Mouse (Mus musculus) embryonic facial prominence, embryonic 12.5 days (tissue): ENCODE results near the gene Susd1. TPM values are rescaled to one million over a fixed set of nuclear protein-coding genes. Genes with fewer than 3 reads are reported as not detected.

Source experiments
- ATAC-seq: fragments of 200-750 bp; cut with Nextera tagmentation; 2 replicates; pipeline ENCODE4 v1.8.0; 2017; ENCODE audit not compliant: insufficient number of reproducible peaks, insufficient read depth, low FRiP score, low TSS enrichment
- H3K27ac ChIP-seq: fragments of 300-500 bp; sonication (generic); 2 replicates; pipeline ENCODE4 v1.5.1; 2016; ENCODE audit warnings: mild to moderate bottlenecking
- H3K27me3 ChIP-seq: fragments of 300-500 bp; sonication (generic); 2 replicates; pipeline ENCODE4 v1.6.1; 2016; ENCODE audit warnings: mild to moderate bottlenecking, moderate library complexity
- H3K36me3 ChIP-seq: fragments of 300-500 bp; sonication (generic); 2 replicates; pipeline ENCODE4 v1.6.1; 2016; ENCODE audit warnings: mild to moderate bottlenecking
- H3K4me1 ChIP-seq: fragments of 300-500 bp; sonication (generic); 2 replicates; pipeline ENCODE4 v1.6.1; 2016
- H3K4me2 ChIP-seq: fragments of 300-500 bp; sonication (generic); replicated peaks from 2 replicates; pipeline ENCODE4 v1.6.1; 2016; ENCODE audit warnings: mild to moderate bottlenecking, moderate library complexity
- H3K4me3 ChIP-seq: fragments of 300-500 bp; sonication (generic); 2 replicates; pipeline ENCODE4 v1.5.1; 2016; ENCODE audit warnings: mild to moderate bottlenecking
- H3K9ac ChIP-seq: fragments of 300-500 bp; sonication (generic); 2 replicates; pipeline ENCODE4 v1.6.1; 2016; ENCODE audit warnings: mild to moderate bottlenecking, moderate library complexity
- H3K9me3 ChIP-seq: fragments of 300-500 bp; sonication (generic); 2 replicates; pipeline ENCODE4 v1.6.1; 2016; ENCODE audit warnings: mild to moderate bottlenecking, moderate library complexity
- WGBS: fragments of 180-500 bp; shearing (Covaris S2); methylation state at CpG from one replicate; pipeline ENCODE4 v1.1.7; 2016; 5-methylcytosine and 5-hydroxymethylcytosine counted together
- polyA plus RNA-seq: library from polyadenylated mRNA; unstranded; fragments of >200 nt; fragmentation: Nextera tagmentation; extraction: Ambion mirVana; gene quantifications from 2 replicates; pipeline ENCODE4 v1.2.1, GENCODE M21; 2016

Susd1 gene
- polyA plus RNA-seq, 1 experiment from 2014 or later: 1.9 TPM

DNA sequence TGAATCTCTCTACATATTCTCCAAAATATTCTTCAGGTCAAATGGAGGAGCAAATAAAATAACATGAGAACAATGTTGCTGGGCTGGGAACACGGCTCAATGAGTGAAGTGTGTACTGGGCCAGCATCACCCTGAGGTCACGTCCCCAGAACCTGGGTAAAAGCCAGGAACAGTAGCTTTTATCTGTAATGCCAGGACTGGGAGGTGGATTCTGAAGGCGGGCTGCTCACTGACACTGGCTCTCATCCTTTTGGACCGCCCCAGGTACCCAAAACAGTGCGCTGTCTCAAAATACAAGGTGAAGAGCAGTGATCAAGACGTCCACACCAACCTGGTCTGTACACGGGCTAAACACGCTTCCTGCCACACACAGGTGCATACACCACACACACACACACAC lies 78.5 kb downstream of the Susd1 start:
- no peaks in the 10 kb centered on the region for H3K27me3 ChIP-seq
- no peak overlapping the region for H3K9ac ChIP-seq
- no peaks in the 10 kb centered on the region for H3K9me3 ChIP-seq
- no peak overlapping the region for H3K27ac ChIP-seq
- H3K4me3 ChIP-seq: no peak overlapping the region
- WGBS: 86% methylated on average over 8 of the region's 8 CpGs
- no peak for ATAC-seq
- no peak overlapping the region for H3K4me2 ChIP-seq
- H3K36me3 ChIP-seq: no peaks in the 10 kb centered on the region
- peaks cover 10% of the 10 kb centered on the region; the same call in 1 of the 2 replicates for H3K4me1 ChIP-seq

DNA sequence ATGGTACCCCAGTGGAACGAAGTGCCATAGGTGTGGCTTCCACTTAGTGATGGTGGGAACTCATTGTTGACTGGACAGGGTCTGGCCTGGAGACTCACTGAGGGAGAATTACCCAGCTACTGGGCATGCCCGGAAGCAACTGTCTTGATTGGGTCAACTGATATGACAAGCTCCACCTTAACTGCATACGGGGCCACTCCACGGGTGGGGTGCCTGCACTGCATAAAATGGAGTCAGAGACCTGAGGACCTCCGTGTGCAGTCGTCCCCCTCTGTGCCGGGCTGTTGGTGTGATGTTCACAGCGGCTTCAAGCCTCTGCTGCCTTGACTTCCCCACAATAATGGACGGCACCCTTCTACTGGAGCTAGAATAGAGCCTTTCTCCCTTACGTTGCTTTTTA lies 79.5 kb downstream of the Susd1 start:
- Histone ChIP-seq H3K4me1 (peaks cover 2% of the 10 kb centered on the region; the same call in 1 of the 2 replicates), H3K27me3 (no peaks in the 10 kb centered on the region), H3K36me3 (no peaks in the 10 kb centered on the region), H3K27ac (no peak overlapping the region), H3K9me3 (no peaks in the 10 kb centered on the region), H3K9ac (no peak overlapping the region), H3K4me3 (no peak overlapping the region), H3K4me2 (no peak overlapping the region)
- WGBS: 83% methylated on average over 10 of the region's 10 CpGs
- no peak for ATAC-seq

DNA sequence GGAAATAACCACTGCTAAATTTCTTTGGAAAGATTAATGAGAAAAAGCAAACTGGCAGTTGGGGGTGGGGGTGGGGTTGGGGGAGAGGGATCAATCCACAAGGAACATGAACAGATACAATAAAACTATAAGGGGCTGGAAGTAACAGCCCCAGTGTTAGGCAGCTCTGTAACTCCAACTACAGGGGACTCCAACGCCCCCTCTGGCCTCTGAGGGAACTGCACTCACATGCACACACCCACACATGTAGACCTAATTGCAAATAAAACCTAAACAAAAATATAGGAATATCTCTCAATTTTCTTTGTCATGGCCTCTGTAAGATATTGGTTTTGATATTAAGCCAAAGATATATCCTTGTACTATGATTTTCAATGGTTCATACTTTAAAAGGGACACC lies 83.0 kb downstream of the Susd1 start:
- Histone ChIP-seq H3K4me2 (no peak overlapping the region), H3K36me3 (no peaks in the 10 kb centered on the region), H3K27ac (no peak overlapping the region), H3K4me3 (no peak overlapping the region), H3K4me1 (no peaks in the 10 kb centered on the region), H3K9ac (no peak overlapping the region), H3K27me3 (no peaks in the 10 kb centered on the region), H3K9me3 (no peaks in the 10 kb centered on the region)
- WGBS: 46% methylated on average over 1 of the region's 1 CpGs
- ATAC-seq: no peak

DNA sequence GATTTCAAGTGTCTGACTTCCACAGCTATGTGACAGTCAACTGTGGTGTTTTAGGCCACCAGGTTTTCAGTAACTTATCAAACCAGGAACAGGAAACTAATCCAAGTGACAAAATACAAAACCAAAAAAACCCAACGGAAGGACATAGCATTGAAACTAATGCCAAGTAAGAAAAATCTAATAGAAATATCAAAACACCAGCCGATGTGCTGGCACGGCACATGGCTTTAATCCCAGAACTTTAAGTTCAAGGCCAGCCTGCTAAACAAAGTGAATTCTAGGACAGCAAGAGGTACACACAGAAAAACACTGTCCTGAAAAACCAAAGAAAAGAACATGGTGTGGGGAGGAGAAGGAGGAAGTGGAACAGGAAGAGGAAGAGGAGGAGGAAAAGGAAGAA lies 83.8 kb downstream of the Susd1 start:
- Histone ChIP-seq H3K4me2 (no peak overlapping the region), H3K9me3 (no peaks in the 10 kb centered on the region), H3K27me3 (no peaks in the 10 kb centered on the region), H3K4me3 (no peak overlapping the region), H3K9ac (no peak overlapping the region), H3K27ac (no peak overlapping the region), H3K36me3 (no peaks in the 10 kb centered on the region), H3K4me1 (no peaks in the 10 kb centered on the region)
- no peak for ATAC-seq
- WGBS: 86% methylated on average over 3 of the region's 3 CpGs

DNA sequence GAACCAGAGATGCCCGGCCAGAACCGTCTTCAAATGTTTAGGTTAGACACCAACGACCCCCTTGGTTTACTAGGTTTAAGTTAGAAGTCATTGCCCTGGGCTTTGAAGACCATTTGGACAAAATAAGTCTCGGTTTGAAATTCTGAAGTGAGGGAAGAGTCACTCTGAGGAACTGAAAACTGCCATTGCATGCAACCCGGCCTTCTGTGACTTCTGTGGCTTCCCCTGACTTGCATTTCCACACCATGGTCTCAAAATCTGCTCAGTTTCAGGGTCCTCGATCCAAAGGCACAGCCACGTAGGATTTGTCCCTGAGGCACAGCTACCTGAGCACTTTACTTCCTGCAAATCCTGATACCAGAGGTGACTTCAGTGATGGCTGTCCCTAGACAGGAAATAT lies 86.5 kb downstream of the Susd1 start:
- Histone ChIP-seq H3K9me3 (no peaks in the 10 kb centered on the region), H3K4me2 (no peak overlapping the region), H3K9ac (no peak overlapping the region), H3K27ac (no peak overlapping the region), H3K4me1 (no peaks in the 10 kb centered on the region), H3K27me3 (no peaks in the 10 kb centered on the region), H3K4me3 (no peak overlapping the region), H3K36me3 (no peaks in the 10 kb centered on the region)
- ATAC-seq: no peak
- 77% methylated on average over 7 of the region's 7 CpGs for WGBS

DNA sequence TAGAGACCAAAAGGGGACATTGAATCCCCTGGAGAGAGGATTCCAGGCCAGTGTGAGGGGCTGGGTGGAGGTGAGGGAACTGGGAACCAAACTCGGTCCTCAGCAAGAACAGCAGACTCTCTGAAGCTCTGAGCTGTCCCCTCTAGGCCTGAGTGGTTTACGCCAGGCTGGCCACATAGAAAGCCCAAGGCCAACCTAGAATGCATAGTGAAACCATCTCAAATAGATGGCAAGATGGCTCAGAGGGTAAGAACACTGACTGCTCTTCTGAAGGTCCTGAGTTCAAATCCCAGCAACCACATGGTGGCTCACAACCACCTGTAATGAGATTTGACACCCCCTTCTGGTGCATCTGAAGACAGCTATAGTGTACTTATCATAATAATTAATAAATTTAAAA lies 88.1 kb downstream of the Susd1 start:
- no peak for ATAC-seq
- Histone ChIP-seq H3K4me2 (no peak overlapping the region), H3K27me3 (no peaks in the 10 kb centered on the region), H3K9ac (no peak overlapping the region), H3K36me3 (no peaks in the 10 kb centered on the region), H3K27ac (no peak overlapping the region), H3K4me3 (no peak overlapping the region), H3K4me1 (no peaks in the 10 kb centered on the region), H3K9me3 (no peaks in the 10 kb centered on the region)
- 90% methylated on average over 2 of the region's 2 CpGs for WGBS

DNA sequence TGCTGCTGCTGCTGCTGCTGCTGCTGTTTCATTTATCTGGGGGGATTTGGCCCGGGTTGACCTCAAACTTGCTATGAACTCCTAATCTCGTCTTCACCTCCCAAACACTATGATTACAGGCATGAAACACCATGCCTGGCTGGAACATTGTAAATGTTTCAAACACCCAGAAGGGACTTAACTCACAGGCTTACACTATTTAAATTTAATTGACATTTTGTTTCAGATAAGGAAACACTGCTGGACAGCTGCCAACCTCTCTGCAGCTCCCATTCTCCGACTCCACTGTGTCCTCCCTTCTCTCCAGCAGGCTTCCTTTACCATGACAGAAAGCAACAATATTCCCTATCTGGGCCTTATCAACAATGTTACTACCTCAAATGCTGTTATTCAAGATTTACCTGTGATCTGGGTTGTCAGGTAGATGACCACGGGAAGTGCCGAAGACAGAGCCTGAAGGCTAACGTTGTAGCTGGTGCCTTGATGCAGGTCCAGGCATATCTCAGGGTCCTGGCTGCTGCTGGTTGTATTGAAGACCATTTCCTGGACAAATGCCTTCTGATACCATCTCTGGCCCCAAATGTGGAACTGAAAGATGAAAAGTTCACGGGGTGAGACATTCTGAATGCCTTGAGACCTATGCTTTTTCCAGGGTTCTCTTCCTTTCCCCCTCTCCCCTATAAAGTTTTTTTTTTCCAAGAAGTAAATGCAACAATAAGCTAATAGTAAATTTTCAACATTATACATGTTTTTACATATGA lies 88.8 kb downstream of the Susd1 start:
- 67% methylated on average over 7 of the region's 7 CpGs for WGBS
- Histone ChIP-seq H3K4me2 (no peak overlapping the region), H3K27ac (no peak overlapping the region), H3K27me3 (no peaks in the 10 kb centered on the region), H3K36me3 (no peaks in the 10 kb centered on the region), H3K9ac (no peak overlapping the region), H3K4me3 (no peak overlapping the region), H3K4me1 (no peaks in the 10 kb centered on the region), H3K9me3 (no peaks in the 10 kb centered on the region)
- ATAC-seq: no peak

DNA sequence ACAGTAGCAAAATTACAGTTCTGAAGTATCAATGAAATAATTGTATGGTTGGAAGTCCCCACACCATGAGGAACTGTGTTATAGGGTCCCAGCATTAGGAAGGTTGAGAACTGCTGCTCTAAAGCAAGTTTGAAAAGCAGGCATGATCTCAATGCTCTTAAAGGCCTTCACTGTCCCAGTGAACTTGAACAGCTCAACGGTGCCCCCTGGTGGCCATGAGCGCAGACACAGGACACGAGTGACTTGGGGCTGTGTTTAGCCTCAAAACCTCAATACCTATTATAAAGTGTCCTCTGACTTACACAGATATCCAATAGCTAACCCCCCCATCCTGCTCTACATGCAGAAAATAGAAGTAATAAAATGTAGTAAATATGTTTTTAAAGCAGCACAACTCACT lies 97.7 kb downstream of the Susd1 start:
- peak; percentile 86 for ATAC-seq
- 1% methylated on average over 3 of the region's 3 CpGs for WGBS

DNA sequence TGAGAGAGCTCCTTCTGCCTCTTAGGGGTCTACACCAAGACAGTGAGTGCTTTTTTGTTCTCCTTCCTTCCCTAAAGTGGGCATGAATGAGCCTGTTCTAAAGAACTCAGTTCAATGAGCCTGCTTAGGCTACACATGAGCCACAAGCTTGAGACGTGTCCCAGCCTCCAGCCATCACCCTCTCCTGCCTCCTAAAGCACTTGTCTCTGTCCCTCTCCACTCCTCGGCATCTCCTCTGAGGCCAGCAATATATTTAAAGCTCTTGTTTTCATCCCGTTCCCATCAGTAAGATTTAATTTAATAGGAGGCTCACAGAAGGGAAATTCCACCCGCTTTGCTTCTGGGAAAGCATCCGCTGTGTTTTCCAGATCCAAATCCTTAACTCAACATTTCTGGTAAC lies 98.4 kb downstream of the Susd1 start:
- no peak overlapping the region for H3K9ac ChIP-seq
- H3K36me3 ChIP-seq: no peaks in the 10 kb centered on the region
- no peak for ATAC-seq
- peaks cover 9% of the 10 kb centered on the region for H3K4me1 ChIP-seq
- no peaks in the 10 kb centered on the region for H3K27me3 ChIP-seq
- no peak overlapping the region for H3K4me3 ChIP-seq
- WGBS: 54% methylated on average over 5 of the region's 5 CpGs
- H3K4me2 ChIP-seq: no peak overlapping the region
- H3K9me3 ChIP-seq: no peaks in the 10 kb centered on the region
- H3K27ac ChIP-seq: no peak overlapping the region

More for the DNA sequence above, 97.7 kb downstream of the Susd1 start:
- Histone ChIP-seq H3K4me2 (no peak overlapping the region), H3K4me1 (peaks cover 8% of the 10 kb centered on the region), H3K9ac (no peak overlapping the region), H3K27me3 (no peaks in the 10 kb centered on the region), H3K36me3 (no peaks in the 10 kb centered on the region), H3K27ac (no peak overlapping the region), H3K9me3 (no peaks in the 10 kb centered on the region), H3K4me3 (no peak overlapping the region)

DNA sequence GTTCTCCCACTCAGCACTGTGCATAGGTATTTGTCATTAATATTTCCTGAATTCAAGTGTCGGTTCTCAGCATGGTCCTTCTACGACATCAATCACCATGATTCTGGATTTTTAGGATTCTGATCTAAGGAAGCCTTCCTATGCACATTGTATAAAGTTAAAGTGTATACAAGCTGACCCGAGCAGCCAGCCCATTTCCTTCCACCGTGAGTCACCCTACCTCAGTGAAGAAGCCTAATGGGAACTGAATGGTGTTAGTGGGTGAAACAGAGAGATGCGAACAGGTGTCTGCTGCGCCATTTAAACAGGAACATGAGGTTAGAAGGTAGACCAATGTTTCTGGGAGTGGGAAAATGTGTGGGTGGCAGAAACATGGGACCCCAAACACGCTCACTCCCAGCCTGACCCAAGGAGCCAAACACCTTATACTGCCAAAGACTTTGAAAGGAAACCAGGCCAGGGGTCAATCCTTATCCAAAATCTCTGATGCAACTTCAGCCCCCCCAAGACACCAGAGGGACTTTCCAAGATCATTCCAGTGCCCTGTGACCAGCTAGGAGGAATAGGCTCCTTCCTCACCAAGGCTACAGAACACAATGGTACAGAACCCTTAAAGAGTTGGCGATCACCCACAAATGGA lies 99.4 kb downstream of the Susd1 start:
- WGBS: 87% methylated on average over 8 of the region's 8 CpGs
- H3K4me3 ChIP-seq: no peak overlapping the region
- H3K27me3 ChIP-seq: no peaks in the 10 kb centered on the region
- peaks cover 9% of the 10 kb centered on the region for H3K4me1 ChIP-seq
- no peak overlapping the region for H3K9ac ChIP-seq
- H3K36me3 ChIP-seq: no peaks in the 10 kb centered on the region
- ATAC-seq: no peak
- no peak overlapping the region for H3K4me2 ChIP-seq
- H3K27ac ChIP-seq: no peak overlapping the region
- H3K9me3 ChIP-seq: no peaks in the 10 kb centered on the region

DNA sequence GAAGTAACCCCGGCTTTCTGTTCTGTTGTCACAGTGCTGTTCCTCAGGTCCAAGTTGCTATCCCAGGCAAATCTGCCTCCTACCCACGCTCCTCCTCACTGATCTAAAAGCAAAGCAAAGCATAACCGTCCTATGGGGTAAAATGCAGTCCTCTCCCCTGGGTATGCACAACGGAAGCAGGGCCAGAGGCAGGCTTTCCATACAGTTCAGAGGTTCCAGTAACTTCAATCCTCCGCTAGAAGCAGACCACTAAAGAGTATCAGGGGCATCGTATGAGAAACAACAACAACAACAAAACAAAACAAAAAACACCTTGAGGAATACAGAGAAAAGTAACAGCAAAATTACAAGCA lies 100.9 kb downstream of the Susd1 start:
- H3K36me3 ChIP-seq: no peaks in the 10 kb centered on the region
- WGBS: 80% methylated on average over 6 of the region's 6 CpGs
- no peak overlapping the region for H3K4me3 ChIP-seq
- no peak for ATAC-seq
- H3K9me3 ChIP-seq: no peaks in the 10 kb centered on the region
- H3K9ac ChIP-seq: no peak overlapping the region
- peaks cover 9% of the 10 kb centered on the region for H3K4me1 ChIP-seq
- no peaks in the 10 kb centered on the region for H3K27me3 ChIP-seq
- no peak overlapping the region for H3K4me2 ChIP-seq
- H3K27ac ChIP-seq: no peak overlapping the region

DNA sequence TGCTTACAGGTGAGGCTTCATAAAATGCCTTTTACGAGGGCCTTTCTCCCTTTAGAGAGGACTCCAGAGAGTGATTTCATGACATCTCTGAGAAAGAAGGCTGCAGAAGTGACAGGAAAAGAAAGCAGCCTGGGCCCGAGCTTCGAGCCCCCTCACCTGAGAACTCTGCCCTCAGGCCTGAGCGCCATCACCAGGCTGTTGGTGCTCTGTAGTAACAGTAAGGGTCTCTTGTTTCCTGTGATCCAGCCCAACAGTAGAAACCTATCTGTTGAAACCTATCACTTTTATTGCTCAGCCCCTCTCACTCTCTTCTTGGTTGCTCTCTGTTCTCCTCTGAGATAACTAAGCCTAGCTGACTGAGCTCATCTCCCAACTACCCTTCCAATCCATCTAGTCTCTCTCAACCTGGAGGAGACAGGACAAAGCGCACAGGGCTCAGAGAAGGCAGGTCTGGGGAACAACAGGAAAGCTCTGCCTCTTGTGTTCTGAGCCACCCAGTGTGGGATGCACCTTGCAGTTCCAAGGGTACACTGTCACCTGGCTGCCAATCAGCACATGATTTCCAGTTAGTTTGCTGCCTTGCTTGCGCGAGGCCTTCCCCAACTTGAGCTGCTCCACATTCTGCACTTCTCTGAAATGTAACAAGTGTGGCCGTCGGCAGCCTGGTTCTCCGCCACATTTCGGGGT lies 101.4 kb downstream of the Susd1 start:
- no peaks in the 10 kb centered on the region for H3K27me3 ChIP-seq
- H3K4me1 ChIP-seq: peaks cover 11% of the 10 kb centered on the region
- H3K36me3 ChIP-seq: no peaks in the 10 kb centered on the region
- no peak overlapping the region for H3K4me3 ChIP-seq
- H3K9me3 ChIP-seq: no peaks in the 10 kb centered on the region
- WGBS: 86% methylated on average over 11 of the region's 11 CpGs
- no peak for ATAC-seq
- H3K9ac ChIP-seq: no peak overlapping the region
- H3K4me2 ChIP-seq: no peak overlapping the region
- H3K27ac ChIP-seq: no peak overlapping the region
